Mouse (Mus musculus) liver, embryonic 14 days (tissue): ENCODE data around the gene Pitpnc1. TPM values are rescaled to one million over a fixed set of nuclear protein-coding genes. Genes with fewer than 3 reads are reported as not detected.

ENCODE experiments used
- polyA plus RNA-seq: library from polyadenylated mRNA; depleted of rRNA; stranded (reverse); fragments of >200 nt; gene quantifications from 2 replicates; pipeline ENCODE4 v1.2.3, GENCODE M21; 2012; rRNA removed

The Pitpnc1 gene
- 3.3 and 3.9 TPM in 2 replicates for polyA plus RNA-seq

DNA sequence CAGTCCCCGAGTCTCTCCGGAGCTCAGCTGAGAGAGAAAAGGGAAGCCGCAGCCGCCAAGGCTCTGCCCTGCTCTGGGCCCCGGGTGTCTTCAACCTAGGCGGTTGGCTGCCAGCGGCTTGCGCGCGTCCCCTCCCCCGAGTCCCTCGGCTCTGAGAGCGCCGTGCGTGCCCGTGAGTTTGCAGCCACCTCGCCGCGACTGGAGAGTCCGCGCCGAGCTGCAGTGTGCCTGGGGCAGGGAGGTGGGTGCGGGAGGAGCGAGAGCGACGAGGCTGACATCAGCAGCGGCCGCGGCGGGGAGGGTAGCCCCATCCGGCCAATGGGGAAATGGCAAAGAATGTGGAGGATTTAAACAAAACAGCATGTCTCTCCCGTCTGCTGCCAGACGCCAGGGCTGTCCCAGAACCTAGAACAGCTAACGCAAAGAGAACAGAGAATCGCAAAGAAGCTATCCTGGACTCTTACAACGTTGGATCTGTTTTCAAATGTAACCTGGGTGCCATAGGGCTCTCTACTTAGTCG lies at the start of gene Pitpnc1:
TSS of gene Pitpnc1 (minus strand) at position 179 of the 521 bp plus-strand sequence.

DNA sequence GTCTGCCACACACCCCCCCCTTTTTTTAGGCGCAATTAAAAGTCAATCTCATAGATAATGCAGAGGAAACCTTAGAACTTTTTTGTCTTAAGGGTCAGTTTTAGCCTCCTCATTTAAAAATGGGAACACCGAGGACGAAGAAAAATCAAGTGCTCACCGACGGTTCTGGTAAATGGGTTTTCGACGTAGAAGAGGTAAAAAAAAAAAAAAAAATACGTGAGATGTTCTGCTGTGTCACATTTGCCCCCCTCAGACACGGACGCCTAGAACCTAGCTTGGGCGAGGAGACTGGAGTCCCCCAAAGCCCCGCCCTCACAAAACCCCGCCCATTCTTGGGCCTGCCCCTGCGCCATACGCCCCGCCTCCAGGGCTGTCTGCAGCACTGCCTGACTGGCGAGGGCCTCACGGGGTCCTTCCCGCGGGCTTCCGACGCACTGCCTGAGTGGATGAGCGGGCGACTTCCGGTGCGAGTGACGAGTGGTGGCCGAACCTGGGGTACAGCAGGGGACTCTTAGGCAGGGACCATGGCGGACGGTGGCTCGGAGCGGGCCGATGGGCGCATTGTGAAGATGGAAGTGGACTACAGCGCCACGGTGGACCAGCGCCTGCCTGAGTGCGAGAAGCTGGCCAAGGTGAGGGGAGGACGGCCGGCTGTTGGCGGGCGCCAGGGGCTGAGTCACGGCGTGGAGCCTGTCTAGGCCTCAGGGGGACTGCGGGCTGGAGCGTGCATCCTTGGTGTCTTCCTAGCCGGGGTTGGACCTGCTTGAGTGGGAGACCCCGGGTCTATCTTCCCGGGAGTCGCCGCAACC lies 8.8 kb upstream of the Pitpnc1 start, which contains the start of gene Psmd12:
TSS of gene Psmd12 (plus strand) at position 432 of the 809 bp plus-strand sequence.

GRCm38 (mm10) chr11:107188565-107189552 lies 281.6 kb downstream of the Pitpnc1 start, which contains the start of gene Nol11:
Nol11 (minus strand) TSS chr11:107189381.

Other genes with a start within 250 kb of the Pitpnc1 start
- gene Psmd12, start 8.8 kb upstream of the Pitpnc1 start, polyA plus RNA-seq = 47.1 and 53.5 TPM in 2 replicates
- 3.4 TPM in 2 replicates for gene Helz, start 77.2 kb upstream of the Pitpnc1 start, polyA plus RNA-seq
- 0.24 TPM in 1 of 2 replicates, not detected in the other for gene Cacng1, start 245.8 kb upstream of the Pitpnc1 start, polyA plus RNA-seq